Mouse (Mus musculus) testis, postnatal 14 days (tissue): ENCODE measurements around the gene B230219D22Rik.
"Not testable (repeated sequence)": the region's sequence is repeated elsewhere in the genome, so short reads cannot be mapped to it uniquely, and the experiment has no call there.

Experiments used
- DNase-seq: peaks from one replicate; pipeline ENCODE4 v3.0.0; 2021; ENCODE audit warnings: low spot score

Gene B230219D22Rik

DNA sequence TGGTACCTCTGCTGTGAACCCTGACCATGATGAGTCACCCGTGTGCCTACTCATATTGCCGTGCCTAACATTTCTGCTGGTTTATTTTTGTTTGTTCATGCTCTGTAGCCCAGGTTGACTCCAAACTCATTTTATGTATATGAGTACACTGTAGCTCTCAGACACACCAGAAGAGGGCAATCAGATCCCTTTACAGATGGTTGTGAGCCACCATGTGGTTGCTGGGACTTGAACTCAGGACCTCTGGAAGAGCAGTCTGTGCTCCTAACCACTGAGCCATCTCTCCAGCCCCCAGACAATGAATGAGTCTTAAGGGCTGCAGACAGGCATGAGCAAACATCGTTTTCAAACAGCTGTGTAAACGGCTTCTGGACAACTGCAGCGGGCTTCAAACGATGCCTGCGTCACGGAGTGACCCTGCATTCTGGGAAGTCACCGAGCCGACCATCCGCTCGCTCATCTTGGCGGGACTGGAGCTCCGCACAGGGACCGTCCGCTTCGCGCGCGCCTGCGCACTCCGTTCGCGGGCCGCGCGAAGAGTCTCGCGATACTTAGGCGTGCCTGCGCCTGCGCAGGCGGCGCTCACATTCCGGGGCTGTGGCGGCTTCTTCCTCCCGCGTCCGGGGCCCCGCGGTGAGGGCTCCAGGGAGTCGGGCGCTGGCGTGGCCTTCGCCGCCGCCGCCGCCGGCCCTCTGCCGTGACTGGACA lies at the start of gene B230219D22Rik:
Gene B230219D22Rik (plus strand): TSS at position 590 of the 708 bp plus-strand sequence.
- peak; percentile 92 for DNase-seq

DNA sequence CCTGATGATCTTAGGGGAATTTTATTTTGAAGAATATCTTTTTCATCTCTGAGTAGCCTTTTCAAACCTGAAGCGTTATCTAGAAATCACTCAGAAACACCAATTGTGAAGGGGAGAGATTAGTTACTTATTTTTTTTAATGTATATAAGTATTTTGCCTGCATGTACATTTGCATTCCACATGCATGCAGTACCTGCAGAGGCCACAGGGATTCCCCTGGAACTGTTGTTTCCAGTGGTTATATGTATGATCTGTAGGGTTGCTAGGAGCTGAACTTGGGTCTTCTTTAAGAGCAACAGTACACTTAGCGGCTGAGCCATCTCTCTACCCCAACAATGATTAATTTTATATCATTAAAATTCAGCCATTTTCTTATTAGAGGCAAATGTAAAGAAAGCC lies 48.4 kb upstream of the B230219D22Rik start:
- no peak for DNase-seq

- DNase-seq, result no peak
Observed at GRCm38 (mm10) chr13:55650098-55650497, 42.8 kb upstream of the B230219D22Rik start.

GRCm38 (mm10) chr13:55650980-55651379 lies 41.9 kb upstream of the B230219D22Rik start:
- DNase-seq, result no peak

DNA sequence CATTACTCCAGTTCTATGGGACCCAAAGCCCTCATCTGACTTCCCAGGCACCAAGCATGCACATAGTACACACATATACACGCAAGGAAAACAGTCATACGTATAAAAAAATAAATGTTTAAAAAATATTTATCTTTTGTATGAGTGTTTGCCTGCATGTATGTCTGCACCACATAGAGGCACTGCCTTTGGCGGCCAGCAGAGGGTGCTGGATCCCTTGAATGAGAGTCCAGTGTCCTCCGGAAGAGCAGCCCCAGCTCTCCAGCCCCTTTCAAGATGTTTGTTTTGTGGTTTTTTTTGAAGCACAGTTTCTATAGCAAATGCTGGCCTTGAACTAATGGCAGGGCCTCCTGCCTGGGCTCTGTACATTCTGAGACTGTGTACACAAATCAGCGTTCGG lies 24.4 kb upstream of the B230219D22Rik start:
- no peak for DNase-seq

DNA sequence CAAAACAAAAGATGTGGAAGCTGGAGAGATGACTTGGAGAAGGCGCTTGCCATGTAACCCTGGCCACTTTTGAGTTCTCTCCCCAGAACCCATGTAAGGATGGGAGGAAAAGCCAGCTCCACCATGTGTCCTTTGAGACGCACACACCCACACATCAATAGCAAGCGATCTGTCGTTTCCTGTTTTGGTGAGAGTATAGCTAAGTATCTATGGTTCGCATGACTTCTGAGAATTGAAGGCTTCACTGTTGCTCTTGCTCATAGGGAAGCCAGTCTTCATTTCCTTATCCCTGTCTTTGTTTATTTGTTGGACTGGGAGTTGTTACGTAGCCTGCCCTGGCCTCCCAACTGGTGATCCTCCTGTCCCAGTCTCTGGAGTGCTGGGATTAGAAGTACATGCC lies 20.2 kb upstream of the B230219D22Rik start:
- no peak for DNase-seq

GRCm38 (mm10) chr13:55677364-55677763 lies 15.6 kb upstream of the B230219D22Rik start:
- DNase-seq, result no peak

DNA sequence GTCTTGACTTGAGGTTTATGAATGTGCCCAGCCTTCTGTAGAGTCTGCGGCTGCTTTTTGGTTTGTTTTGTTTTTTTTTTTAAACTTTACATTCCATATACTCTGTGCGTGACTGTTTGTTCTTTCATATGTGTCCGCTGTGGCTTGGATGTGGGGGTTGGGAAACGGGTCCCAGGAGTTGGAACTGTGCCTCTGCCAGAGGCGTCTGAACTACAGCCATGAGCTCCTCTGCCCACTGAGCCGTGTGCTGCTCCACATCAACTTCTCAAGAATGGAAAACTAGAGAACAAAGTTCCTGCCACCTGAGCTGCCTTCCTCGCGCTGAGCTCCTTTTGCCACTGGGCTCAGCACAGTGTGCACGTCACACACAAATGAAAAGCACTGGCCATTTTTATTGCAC lies 10.7 kb upstream of the B230219D22Rik start:
- no peak for DNase-seq

DNA sequence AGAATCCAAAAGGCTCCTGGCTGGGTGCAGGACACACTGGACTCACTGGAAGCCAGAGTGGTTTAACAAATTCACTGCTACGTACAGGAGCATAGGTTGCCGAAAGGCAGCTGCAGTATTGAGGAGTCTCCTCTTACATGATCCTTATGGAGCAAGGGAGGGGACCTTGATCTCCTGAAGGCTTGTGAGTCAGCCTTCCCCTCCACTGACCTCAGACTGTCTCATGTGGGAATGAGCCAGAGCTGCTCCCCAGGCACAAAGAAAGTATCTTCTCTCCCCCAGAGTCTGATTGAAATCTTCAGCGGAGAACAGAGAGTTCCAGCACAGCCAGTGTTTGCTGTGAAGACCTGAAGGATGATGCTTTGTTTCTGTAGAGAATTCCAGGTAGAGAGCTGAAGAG lies 9.3 kb upstream of the B230219D22Rik start:
- DNase-seq, result peak; percentile 48

DNA sequence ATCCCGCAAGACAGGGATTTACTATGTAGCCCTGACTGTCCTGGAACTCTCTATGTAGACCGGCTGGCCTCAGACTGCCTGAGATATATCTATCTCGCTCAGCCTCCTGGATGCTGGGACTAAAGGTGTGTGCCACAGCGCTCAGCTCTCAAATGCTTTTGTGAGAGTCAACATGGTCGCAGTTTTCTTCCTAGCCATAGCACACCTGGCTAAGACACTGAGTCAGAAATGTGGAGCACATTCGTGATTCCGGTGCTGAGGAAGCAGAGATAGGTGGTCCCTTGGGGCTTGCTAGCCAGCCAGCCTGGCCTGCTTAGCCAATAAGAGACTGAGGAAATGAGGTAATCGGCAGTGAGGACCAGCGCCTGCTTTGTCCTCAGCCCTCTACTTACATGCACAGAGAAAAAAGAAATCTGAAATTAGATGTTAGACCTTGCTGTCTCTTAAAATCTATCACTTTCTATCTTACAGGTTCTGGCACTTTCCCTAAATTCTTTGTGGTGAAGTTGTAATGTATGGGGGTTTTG lies 6.8 kb upstream of the B230219D22Rik start:
- no peak for DNase-seq

DNA sequence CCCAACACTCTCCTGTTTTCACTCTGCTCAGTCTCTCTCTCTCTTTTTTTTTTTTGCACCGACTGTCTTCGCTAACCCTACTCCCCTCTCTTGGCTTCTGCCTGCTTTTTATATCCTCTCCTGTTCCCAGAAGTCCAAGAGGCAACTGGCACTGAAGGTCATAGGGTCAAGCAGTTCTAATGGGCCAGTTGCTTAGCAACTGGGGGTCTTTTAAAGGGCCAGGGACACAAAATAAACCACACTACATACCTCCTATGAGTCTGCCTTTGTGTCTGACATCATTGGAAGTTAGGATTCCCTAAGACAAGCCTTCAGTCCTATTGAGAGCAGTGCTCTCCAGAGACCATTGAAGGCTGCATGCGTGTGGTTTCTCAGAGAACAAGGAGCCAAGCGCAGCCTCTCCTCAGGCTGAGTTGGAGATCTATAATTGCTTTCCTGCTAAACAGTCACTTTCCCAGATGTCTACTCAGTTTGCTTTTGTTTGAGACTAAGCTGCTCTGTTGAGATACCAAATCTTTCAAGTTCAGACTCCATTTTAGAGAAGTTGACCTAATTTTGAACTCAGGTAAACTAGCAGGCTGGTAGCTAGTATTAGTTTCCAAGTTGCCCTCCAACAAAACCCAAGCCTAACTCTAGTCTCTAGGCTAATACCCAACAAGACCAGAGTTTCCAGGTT lies 4.9 kb upstream of the B230219D22Rik start:
- no peak for DNase-seq

DNA sequence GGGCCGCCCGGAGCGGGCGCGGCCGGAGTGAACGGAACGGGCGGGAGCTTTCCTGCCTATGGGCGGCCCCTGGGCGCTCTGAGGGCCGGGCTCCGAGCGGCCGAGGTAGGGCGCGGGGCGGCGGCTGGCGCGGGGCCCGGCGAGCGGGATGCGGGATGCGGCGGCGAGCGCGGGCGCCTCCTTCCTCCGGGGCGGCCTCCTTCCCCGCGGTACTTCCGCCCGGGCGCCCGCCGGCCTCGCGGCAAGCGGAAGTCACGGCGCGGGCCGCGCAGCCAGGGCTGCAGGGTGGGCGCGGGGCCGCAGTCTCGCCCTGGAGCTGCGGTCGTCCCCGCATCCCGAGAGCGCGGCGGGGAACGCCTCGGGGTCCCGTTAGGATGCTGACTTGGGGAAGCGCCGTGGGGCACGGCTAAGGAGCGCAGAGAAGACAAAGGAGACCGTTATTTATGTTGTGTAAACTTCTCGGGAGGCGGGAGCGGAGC lies 358 bp downstream of the B230219D22Rik start:
- DNase-seq, result peak; percentile 68

DNA sequence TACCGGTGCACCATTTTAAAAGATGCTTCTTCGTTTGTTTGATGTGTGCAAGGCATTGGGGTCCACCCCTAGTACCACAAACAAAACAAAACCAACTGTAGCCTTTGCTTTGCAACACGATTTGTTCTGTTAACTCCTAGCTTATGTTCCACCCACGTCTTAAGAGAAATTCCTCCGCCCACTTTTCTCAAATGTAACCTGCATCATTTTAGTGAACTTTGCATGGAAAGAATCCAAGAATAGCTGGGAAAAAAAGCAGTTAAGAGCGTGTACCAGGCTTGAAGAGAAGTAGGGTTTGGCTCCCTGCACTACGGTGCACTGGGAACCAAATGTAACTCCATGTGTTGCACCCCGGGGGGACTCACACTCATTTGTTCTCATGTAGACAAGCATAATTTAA lies 1.2 kb downstream of the B230219D22Rik start:
- no peak for DNase-seq

- not testable (repeated sequence) for DNase-seq
Observed at GRCm38 (mm10) chr13:55695989-55696388, 3.1 kb downstream of the B230219D22Rik start.

- no peak for DNase-seq
Observed at GRCm38 (mm10) chr13:55704301-55704700, 11.4 kb downstream of the B230219D22Rik start.

- DNase-seq, result no peak
Observed at GRCm38 (mm10) chr13:55712846-55713245, 19.9 kb downstream of the B230219D22Rik start.

GRCm38 (mm10) chr13:55714501-55715166 lies 21.7 kb downstream of the B230219D22Rik start, which contains the start of gene Txndc15:
Gene Txndc15 (plus strand): TSS chr13:55714650.
- peak; percentile 86 for DNase-seq

DNA sequence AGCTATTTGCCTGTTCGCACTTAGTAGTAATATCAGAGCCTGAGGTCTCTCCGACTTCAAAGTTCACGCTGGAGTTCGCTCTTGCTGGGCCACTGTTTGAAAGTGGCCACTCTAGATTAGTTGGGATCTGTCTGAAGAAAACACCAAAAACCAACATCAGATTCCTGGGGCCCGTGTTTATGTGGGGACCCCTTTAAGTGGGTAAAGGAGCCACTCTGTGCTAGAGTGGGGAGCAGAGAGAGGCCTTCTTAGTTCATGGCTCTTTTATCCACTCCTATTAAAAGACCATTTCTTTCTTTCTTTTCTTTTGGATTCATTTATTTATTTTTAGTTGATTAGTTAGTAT lies 22.2 kb downstream of the B230219D22Rik start:
- no peak for DNase-seq

DNA sequence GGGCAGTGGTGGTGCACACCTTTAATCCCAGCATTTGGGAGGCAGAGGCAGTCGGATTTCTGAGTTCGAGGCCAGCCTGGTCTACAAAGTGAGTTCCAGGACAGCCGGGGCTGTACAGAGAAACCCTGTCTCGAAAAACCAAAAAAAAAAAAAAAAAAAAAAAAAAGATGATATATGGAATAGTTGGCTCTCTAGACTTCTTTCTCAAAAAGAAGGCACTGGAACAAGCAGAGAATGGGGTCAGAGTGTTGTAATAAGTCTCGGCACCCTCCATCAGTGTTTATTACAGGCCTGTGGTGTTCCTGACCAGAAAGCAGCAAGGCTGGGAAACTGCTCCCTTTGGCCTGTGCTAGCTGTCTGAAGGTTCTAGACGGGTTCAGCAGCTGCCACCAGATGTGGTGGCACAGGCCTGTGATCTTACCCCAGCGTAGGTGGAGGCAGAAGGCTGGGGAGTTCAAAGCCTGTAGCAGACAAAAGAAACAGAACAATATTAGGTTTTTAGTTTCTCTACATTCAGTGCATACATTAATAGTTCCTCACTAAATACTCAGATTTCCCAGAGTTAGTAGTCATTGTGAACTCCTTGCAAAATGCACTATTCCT lies 23.1 kb downstream of the B230219D22Rik start:
- DNase-seq, result no peak

DNA sequence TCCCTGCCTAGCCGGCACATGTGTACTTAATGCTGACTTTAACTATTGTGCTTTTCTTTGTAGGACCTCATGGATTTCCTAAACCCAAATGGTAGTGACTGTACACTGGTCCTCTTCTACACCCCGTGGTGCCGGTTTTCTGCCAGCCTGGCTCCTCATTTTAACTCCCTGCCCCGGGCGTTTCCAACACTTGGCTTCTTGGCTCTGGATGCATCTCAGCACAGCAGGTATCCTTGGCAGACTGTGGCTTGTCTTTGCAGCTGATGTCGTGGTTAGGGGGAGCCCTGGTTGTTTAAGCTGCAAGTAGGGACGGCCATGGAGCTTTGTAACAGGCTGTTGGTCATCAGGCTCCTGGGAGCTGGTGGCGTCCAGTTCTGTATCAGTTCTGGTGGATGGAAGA lies 28.6 kb downstream of the B230219D22Rik start:
- no peak for DNase-seq

DNA sequence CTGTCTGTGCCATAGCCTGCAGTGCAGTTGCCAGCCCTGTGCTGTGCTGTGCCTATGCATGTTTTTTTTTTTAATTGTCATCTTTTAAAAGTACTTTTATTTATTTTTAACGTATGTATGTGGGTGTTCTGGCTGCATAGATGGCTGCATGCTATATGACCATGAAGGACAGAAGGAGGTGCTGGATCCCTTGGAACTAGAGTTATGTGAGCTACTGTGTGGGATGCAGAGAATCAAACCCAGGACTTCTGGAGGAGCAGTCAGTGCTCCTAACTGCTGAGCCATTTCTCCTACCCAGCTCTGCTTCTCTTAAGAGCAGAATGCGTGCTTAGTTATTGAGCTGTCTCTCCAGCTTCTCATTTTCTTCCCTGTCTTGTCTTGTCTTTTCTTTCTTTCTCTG lies 29.1 kb downstream of the B230219D22Rik start:
- no peak for DNase-seq

DNA sequence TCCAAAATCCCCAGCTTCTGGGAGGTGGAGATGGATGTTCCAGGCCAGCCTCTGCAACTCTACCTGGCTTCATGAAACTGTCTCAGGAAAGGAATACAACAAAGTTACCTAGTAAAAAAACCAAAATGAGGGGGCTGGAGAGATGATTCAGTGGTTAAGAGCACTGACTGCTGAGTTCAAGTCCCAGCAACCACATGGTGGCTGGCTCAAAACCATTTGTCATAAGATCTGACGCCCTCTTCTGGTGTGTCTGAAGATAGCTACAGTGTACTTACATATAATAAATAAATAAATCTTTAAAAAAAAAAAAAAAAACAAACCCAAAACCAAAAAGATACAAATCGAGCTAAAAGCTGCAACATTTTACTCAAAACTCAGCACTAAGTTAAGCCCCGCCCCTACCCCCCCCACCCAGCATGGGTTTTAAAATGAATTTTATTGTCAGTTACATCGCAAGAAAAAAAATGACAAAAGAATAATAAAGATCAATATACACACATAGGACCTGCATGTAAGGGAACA lies 33.7 kb downstream of the B230219D22Rik start:
- DNase-seq, result peak; percentile 20
